Mouse (Mus musculus) cerebellum, postnatal 10 days (tissue): ENCODE results near the gene Asic3.

Experiments used
- DNase-seq, 2 experiments: peaks; one replicate each; pipeline ENCODE4 v3.0.0; 2021; ENCODE audit warnings: mixed read lengths in 2 of 2

The Asic3 gene

GRCm38 (mm10) chr5:24413042-24413693, at the start of gene Asic3:
Gene Asic3, plus strand, starts transcription at chr5:24413392.
- no peak for DNase-seq

- DNase-seq: no peak
Measured at GRCm38 (mm10) chr5:24363467-24363866, 49.7 kb upstream of the Asic3 start.

- DNase-seq: no peak
Measured at GRCm38 (mm10) chr5:24364061-24364460, 49.1 kb upstream of the Asic3 start.

- DNase-seq: no peak
Measured at GRCm38 (mm10) chr5:24364508-24364907, 48.7 kb upstream of the Asic3 start, which contains the start of gene Nos3. Gene Nos3, plus strand, starts transcription at chr5:24364810.

- DNase-seq: no peak
Measured at GRCm38 (mm10) chr5:24364963-24365362, 48.2 kb upstream of the Asic3 start.

- no peak for DNase-seq
Measured at GRCm38 (mm10) chr5:24365528-24365927, 47.7 kb upstream of the Asic3 start.

GRCm38 (mm10) chr5:24366426-24366825, 46.8 kb upstream of the Asic3 start:
- no peak for DNase-seq

- DNase-seq: no peak
Measured at GRCm38 (mm10) chr5:24369767-24370166, 43.4 kb upstream of the Asic3 start.

GRCm38 (mm10) chr5:24373807-24374206, 39.4 kb upstream of the Asic3 start:
- DNase-seq: no peak

GRCm38 (mm10) chr5:24374216-24374615, 39.0 kb upstream of the Asic3 start:
- no peak for DNase-seq

GRCm38 (mm10) chr5:24374666-24375328, 38.4 kb upstream of the Asic3 start:
- DNase-seq: no peak

GRCm38 (mm10) chr5:24378700-24379099, 34.5 kb upstream of the Asic3 start:
- no peak for DNase-seq

GRCm38 (mm10) chr5:24379501-24379900, 33.7 kb upstream of the Asic3 start:
- DNase-seq: peak; percentile 55 to 69

GRCm38 (mm10) chr5:24380499-24380898, 32.7 kb upstream of the Asic3 start:
- no peak for DNase-seq

GRCm38 (mm10) chr5:24381486-24381885, 31.7 kb upstream of the Asic3 start:
- DNase-seq: no peak

- no peak for DNase-seq
Measured at GRCm38 (mm10) chr5:24381988-24382387, 31.2 kb upstream of the Asic3 start.

GRCm38 (mm10) chr5:24383026-24383859, 29.9 kb upstream of the Asic3 start:
- DNase-seq: peak; percentile 98

GRCm38 (mm10) chr5:24384407-24384806, 28.8 kb upstream of the Asic3 start:
- DNase-seq: no peak

GRCm38 (mm10) chr5:24385374-24385773, 27.8 kb upstream of the Asic3 start:
- DNase-seq: no peak

GRCm38 (mm10) chr5:24385887-24386550, 27.2 kb upstream of the Asic3 start:
- no peak for DNase-seq

GRCm38 (mm10) chr5:24387264-24388241, 25.6 kb upstream of the Asic3 start:
- DNase-seq: peak; percentile 63 to 68
